Mouse (Mus musculus): ENCODE data around the gene Plekhg5.

Gene Plekhg5

DNA sequence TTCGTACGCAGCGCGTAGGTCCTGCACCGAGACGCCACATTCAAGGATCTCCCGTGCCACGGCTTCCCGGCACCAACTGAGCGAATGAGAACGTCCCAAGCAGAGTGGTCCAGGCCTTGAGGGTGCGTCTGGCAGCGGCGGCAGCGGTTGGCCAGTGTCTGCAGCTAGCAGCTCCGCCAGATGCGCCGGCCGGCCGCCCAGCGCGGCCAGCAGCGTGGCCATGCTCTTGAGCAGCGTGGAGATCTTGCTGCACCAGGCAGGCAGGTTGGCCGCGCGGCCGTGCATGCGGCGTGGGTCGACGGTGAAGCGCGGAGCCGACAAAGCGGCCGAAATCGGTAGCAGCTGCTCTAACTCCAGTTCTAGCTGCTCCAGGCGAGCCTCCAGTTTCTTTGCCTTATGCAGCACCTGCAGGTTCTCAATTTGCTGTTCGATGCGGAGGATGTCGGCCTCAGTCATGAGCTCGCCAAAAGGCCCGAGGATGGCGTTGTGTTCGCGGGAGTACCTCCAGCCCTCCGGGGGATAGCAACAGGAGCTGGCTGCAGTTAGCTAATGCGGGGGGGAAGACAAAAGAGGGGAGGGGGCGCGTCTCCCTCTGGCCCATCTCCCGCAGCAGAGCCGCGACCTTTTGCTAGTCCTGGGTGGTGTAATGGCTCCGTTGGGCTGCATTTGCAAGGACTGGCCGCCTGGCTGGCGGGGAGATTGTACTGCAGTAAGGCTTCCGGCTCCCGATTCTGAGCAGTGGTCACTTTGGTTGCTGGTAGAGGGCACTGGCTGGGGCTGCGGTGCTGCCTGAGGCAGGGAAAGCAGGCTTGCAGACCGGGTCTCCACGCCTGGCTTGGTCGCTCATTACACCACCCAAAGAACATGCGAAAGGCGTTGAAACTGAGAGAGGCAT lies 54.0 kb downstream of the Plekhg5 start:
- DNase-seq = peak; percentile 48

DNA sequence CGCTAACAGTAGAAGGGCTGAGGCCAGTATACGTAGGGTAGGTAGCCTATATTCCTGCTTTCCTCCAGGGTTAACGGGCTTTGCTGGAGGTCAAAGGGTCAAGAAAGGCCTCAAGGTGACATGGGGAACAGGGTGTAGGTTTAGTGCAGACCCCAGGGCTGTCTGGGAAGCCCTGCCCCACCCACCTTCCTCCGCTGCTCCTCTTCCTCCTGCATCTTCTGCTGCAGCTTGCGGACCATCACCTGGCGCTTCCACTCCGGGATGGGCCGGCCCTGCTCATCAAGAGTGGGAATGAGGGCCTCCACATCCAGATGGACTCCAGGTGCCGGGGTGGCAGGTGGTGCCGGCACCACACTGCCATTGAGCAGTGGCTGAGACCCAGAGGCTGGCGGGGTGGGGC lies 55.6 kb downstream of the Plekhg5 start:
- DNase-seq = peak; percentile 24

DNA sequence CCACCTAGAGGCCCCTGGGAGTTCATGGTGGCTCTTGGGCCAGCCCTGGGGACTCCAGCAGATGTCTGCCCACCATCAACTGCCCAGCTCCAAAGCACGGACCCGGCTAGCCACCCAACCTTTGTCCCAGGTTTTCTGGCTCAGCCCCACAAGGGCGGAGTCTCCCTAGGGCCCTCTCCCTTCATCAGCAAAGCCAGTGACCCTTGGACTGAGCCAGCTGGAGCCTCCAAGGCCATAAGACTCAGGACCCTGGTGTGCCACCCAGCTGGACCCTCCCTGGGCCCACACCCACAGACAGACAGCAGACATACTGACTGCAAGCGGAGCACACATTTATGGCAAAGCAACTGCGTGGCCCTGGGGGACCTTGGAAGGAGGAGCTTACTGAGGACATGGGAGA lies 56.5 kb downstream of the Plekhg5 start:
- peak; percentile 79 for DNase-seq

DNA sequence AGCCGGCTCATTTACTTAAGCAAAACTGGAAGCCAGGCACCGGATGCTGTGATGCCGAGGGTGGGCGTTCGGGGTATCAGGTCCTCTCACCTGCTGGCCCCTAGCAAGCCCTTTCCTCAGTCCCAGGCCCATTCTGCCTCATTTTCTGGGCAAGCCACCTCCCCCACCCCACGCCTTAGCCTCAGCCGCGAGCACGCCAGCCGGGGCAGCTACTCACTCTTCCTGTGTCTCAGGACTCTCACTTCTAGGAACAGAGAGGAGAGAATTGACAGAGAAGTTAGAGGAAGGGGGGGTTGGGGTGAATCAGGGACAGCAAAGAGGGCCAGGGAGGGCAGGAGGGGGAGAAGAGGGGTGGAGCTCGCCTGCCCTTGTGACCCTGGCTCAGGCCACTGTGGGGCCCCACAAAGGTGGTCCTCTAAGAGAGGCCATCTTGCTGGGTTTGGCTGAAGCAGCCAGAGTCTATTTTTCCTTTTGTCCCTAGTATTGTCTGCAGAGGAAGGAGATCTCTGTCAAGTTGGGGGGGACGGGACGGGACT lies 57.2 kb downstream of the Plekhg5 start:
- no peak for DNase-seq

DNA sequence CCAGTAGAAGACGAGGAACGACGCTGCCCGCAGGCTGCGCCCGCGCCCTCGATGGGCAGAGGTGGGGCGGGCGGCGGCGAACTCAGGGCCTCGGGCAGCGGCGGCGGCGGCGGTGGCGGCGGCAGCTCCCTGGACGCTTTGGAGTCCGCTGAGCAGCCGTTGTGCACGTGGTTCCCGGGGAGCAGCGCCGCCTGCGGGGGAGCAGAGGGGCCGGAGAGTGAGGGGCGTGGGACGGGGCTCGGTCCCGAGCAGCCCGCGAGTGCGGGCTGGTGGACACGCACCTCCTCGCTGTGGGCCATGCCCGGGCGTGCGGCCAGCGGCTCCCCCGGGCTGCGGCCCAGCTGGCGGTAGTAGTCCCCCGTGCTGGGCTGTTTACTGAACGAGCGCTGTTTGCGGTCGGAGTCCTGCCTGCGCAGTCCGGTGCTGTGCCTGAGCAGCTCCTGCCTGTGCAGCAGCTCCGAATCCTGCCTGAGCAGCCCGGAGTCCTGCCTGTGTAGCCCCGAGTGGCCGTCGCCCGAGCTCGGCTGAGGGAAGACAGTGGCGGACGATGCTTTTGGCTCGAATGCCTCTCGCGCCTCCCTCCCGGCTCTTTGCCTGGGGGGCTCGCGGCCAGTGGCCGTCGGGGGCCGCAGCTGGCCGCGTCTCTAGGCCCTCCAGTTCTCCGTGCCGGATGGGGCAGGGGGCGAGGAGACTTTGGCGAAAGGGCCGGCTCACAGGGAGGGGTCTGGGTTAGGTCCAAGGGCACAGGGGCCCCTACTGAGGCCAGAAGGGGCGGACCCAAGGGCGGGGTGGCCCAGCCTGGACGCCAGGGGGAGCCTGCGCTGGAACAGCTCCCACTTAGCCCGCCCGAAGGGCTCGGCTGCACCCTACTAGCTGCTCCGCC lies 58.7 kb downstream of the Plekhg5 start:
- peak; percentile 83 for DNase-seq

DNA sequence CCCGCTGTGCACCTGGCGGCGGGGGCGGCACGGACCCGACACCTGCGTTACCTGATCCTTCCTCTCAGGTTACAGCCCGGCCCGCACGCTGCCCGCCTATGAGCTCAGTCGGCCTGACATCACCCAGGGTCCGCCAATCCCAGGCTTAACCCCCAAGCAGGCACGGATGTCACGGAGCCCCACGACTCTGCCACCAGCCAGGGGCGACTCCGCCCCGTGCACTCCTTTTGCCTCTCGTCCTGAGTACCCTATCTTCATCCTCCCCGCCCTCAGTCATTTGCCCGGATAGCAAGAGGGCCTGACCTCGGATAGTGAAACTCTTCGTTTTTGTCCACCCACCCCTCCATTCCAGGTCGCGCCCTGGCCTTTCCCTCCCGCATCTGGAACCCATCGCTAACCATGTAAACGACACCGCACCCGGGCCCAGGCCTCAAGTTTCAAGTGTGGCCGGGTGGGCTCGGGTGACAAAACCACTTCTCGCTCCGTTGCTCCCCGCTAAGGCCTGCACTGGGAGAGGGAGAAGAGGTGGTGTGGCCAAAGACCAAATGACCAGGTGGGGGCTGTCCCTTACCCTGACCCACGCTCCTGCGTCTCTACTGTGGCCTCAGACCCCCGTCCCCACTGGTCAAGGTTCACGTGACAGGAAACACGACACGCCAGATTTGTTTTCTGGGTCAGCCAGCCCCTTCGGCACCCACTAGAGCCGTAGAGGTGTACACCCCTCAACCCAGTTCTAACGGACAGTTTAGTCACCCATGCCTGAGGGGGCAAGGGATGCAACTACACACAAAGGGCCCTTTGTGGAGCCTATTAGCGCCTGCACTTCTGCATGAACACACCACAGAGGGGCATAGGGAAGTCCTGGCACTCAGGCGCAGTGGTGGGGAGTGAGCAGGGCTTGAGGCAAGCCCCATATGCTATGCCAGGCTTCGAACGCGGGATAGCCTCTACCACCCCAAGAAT lies 59.8 kb downstream of the Plekhg5 start:
- DNase-seq = peak; percentile 47

DNA sequence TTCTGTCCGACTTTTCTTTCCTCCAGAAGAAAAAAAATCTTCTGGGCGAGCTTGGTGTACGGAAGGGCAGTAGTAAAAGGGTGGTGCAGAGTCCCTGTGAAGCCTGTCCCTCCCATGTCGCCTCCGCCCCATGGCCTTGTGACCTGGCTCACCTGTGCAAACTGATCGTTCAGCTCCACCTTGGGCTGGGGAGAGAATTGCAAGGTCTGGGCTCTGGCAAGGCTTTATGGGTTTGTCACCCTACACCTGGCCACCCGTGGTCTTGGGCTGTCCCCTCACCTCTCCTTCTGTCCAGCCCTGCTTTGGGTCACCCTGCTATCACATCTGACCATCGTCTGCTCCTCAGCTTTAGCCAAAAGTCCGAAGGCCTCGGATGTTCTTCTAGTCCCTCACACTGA lies 60.5 kb downstream of the Plekhg5 start:
- DNase-seq = no peak

DNA sequence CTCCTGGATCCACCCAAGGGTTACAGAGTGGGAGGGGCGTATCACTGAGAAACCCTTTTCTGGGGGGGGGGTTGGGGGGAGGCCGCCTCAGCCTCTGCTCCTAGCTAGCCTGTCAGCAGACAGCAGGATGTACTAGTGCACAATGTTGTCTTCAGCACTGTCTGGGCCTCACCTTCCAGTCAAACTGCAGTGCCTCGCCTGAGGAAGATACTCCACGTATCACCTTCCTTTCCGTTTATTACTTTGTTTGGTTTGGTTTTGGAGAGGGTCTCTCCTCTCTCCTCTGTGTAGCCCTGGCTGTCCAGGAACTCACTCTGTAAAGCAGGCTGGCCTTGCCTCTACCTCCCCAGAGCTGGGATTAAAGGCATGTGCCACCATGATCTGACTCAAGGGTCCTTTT lies 60.9 kb downstream of the Plekhg5 start:
- no peak for DNase-seq

DNA sequence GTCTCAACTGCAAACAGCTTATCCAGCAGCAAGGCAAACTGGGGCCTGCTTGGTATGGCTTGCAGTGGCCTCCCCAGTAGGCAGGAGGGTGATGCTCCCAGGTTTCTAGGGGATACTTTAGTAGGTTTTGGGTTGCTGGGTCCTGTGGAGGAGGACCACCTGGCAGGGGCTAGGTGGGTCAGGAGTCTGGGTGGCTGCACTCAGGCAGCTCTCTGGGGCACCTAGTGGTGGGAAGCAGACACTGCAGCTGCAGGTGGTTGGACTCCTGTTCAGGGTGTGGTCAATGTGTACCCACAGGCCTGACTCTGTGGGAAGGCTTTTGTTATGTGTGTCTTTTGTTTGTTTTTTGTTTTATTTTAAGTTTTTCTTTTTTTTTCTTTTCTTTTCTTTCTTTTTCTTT lies 62.2 kb downstream of the Plekhg5 start:
- DNase-seq = peak; percentile 80

DNA sequence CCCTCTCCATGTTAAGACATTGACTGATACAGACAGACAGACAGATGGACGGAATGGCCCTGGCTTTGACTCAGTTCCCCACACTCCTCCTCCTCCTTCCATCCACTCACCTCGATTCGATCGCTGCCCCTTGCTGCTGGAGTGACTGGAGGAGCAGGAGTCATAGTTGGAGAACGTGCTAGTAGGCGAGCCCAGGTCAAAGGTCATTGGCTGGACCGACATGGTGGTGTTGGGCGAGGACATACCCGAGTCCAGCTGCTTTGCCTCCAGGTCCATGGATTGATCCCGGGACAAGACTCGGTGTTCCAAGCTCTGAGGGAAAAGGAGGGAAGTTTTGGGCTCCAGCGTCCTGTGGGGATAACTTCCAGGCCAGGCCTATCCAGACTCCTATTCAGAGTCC lies 63.1 kb downstream of the Plekhg5 start:
- peak; percentile 42 for DNase-seq

DNA sequence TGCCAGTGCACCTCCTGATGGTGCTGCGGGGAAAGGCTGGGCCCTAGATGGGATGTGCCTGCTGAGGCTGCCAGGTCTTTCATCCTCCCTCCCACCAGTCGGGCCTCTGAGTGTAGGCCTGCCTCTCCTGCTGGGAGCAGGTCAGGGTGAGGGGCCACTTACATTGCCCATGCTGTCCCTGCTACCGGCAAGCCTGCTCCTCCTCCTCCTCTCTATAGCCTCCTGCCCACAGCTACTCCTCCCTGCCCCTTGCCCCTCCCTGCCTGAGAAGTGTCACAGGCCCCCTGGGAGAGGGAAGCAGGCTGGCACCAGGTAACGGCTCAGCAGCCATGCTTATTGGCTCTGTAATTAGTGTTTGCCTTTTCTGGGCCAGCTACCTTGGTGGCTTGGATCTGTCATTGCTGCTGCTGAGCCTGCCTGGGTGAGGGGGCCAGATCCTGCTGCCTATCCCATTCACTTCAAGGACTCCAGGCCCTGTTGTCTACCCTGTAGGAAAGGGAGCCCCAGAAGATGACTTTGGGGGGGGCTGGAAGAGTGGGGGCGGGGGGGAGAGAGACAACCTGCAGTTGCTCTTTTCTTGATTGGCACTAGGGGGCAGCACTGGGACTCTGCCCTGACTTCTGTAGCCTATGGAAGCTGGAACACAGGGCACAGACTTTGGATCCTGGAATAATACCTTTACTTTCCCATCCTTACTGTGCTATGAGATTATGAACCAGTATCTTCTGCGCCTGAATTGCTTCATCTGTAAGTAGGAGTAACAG lies 64.0 kb downstream of the Plekhg5 start:
- DNase-seq = peak; percentile 53

DNA sequence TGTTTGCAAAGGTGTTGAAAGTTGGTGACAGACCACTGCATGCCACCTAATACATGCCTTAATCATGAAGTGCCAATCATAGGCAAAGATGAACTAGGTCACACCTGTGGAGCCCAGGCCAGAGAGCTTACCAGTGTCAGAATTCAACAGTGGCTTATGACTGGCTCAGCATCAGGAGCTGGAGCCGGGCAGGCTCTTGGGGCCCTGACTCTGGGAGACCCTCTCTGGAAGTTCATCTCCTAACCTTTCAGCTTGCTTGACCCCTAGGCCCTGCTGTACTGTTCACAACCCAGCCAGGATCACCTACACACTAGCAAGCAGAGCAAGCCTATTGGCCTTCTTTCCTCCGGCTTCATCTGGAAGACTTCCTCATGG lies 64.6 kb downstream of the Plekhg5 start:
- no peak for DNase-seq

DNA sequence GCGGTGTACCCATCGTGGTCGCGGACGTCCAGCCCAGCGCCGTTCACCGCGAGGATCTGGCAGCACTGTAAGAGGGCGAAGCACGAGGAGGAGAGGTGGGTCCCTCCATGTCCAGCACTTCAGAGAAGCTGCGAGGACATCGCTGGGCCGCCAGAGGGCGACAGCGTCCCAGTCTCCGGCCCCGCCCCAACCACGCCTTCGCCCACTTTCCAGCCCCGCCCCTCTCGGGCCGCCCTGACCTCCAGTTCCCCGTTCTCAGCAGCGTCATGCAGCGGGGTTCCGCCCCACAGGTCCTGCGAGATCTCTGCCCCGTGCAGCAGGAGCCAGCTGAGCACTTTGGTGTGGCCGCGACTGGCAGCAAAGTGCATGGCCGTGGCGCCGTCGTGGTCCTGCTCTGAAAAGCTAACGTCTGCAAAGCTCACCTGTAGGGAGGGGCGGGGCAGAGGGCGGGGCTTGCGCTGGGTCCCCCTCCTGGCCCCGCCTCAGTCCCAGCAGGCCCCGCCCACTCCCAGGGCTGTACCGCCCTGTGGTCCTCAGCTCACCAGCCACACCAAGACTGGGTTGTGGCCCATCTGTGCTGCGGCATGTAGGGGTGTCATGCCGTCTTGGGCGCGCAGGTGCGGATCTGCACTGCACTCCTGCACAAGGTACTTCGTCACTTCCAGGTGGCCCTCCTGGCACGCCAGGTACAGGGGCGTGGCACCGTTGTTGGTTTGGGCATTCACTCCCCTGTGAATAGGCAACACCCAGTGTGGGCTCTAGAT lies 66.4 kb downstream of the Plekhg5 start:
- peak; percentile 94 for DNase-seq

DNA sequence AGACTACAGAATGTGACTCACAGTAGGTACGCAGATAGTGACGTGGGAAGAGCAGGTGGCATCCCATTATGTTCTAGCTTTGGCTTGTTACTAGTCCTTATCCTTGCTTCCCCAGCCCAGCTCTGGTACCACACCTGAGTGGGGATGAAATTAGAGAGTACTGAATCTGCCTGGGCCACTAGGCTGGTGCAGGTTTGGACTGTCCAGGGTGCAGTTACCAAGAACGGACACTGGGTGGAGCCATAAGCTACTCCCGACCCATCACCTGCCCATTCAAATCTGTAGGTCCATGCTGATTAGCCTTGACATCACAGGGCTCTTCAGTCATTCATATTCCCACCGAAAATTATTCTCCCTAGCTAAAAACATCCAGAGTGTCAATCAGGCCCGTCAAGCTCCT lies 68.1 kb downstream of the Plekhg5 start:
- DNase-seq = peak; percentile 75

DNA sequence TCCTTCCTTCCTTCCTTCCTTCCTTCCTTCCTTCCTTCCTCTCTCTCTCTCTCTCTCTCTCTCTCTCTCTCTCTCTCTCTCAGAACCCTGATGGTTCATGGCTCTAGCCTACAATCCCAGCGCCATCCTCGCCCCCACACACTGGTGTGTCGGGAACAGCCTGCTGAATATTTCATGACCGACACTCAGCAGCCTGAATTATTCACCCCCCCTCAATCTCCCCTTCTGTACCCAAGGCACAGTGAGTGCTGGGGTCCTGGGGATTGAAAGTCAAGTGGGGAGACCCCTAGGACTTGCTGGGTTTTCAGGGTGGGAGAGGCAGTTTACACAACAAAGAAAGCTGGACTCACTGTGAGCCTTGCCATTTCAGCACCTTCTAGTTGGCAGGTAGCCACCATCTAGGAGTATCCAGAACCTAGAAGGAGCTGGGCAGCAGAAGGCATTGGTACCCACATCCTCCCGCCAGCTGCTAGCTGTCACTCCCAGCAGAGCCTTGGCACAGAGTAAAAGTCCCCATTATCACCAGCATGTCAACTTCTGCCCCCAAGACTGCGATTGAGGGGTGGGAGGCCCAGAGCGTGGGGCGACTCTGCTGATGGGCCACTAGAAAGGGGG lies 69.3 kb downstream of the Plekhg5 start:
- DNase-seq = no peak

DNA sequence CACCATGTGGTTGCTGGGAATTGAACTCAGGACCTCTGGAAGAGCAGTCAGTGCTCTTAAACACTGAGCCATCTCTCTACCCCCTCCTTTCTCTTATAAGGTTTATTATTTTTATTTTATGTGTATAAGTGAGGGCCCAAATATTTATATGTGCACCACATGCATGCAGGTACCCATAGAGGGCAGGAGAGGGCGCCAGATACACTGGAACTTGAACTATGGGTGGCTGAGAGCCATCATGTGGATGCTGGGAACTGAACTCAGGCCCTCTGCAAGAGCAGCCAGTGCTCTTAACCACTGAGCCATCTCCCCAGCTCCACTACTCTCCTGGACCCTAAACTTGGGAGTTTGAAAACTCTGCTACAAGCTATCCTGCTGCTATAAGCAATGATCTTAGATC lies 71.3 kb downstream of the Plekhg5 start:
- no peak for DNase-seq

DNA sequence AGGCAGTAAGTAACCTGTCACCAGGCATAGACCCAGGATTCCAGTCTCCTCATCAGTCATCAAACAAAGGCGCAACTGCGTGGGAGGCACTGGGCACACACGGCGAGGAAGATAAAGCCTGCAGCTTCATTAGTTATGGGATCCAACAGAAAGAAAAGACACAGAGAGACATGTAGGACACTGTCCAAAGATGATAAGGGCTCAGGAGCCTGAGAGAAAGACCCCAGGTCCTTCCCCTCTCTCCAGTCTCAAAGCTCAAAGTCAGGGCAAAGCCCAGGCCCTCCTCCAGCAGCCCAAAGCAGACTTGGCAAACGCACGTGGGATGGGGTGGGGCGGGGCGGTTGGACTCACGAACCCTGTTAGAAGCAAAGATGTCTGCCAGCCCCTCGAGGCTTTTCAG lies 73.2 kb downstream of the Plekhg5 start:
- no peak for DNase-seq

DNA sequence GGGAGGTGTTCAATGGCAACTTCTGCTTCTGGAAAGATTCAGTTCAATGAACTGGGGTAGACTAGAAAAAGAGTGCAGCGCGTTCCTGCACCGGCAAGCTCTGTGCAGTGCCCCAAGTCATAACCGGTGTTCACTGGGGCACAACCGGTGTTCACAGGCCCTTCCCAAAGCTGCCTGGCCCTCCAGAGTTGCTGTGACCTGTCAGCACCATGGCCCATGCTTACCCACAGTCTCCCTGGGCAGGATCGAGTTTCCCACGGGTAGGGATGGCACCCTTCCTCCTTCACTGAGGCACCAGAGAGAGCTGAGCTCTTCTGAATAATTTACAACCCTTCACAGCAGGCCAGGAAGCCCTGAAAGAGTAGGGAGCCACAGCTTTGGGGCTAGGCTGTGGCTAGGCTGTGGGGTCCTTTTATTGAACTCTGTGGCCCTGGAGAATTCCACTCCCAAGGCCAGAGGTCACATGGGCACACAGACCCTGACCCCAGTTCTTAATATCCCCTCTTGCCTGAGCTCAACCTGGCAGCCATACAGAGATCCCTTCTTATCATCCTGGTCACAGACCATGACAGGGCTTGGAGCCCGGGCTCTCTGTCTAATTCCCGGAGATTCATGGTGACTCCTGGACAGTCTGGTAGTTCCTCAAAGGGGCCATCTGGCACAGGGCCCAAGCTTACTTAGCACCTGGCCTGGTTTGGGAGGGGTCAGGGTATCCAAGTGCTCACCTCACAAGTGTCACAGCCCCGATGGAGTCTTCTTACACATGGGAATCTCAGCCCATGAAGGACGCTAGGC lies 73.9 kb downstream of the Plekhg5 start:
- DNase-seq = no peak

DNA sequence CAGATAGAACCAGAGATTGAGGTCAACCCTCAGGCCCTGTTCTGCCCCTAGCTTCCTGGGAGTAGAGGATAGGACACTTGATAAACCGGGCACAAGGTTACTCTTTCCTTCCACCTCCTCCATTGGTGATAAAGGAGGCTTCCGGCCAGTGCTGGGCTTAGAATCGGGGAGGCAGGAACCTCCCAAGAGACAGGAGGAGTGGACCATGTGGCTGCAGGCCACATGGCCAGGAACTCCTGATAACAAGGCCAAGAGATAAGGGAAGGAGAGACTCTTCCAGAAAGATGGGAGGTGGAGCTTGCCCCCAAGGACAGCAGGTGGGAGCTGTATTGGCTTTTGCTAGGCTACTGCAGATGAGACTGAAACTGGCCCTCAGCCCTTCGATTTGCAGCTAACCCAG lies 78.2 kb downstream of the Plekhg5 start:
- DNase-seq = no peak
